ENCODE assay signal across 17 mouse cellular contexts in genomic region chrX:93862525-93863086, GRCm38 (mm10). TPM values are rescaled to one million over a fixed set of nuclear protein-coding genes. Genes with fewer than 3 reads are reported as not detected.
DNase-seq lines count a peak whose midpoint lies in the region; ATAC-seq and TF ChIP-seq lines count a peak whose summit lies in the region.
"Had no signal": no experiment of that assay in that cellular context is flagged by ENCODE, and none has a peak within 500 bp of the region (broad histone marks: within the 10 kb centered on the region; RNA-seq: fewer than 3 reads in every experiment).

No protein-coding gene starts in this region.

- peak; percentile 76 for ATAC-seq in lung, postnatal 0 days
- 0 out of 2 replicates have a peak, but pooled peaks have one; percentile 46 for ATAC-seq in neutrophil, adult 5-6 weeks (ENCODE audit: extremely low read depth, insufficient number of reproducible peaks, low FRiP score, poor library complexity, severe bottlenecking)
- ATAC-seq: forebrain, embryonic 15.5 days had no signal

- no peak overlapping the region for H3K27ac ChIP-seq in lung, postnatal 0 days (ENCODE audit: low read length)
- H3K27ac ChIP-seq: forebrain, embryonic 15.5 days; limb, embryonic 12.5 days had no signal

- no peaks in the 10 kb centered on the region for H3K27me3 ChIP-seq in lung, postnatal 0 days (replicated peaks; ENCODE audit: insufficient read depth, low read length)
- H3K27me3 ChIP-seq: forebrain, embryonic 15.5 days had no signal

- no peak overlapping the region for H3K4me2 ChIP-seq in lung, postnatal 0 days (replicated peaks; ENCODE audit: low read depth, low read length)
- H3K4me2 ChIP-seq: forebrain, embryonic 15.5 days; heart, embryonic 11.5 days; limb, embryonic 12.5 days had no signal

- no peaks in the 10 kb centered on the region for H3K4me1 ChIP-seq in lung, postnatal 0 days (ENCODE audit: insufficient read depth, low read depth, low read length)
- no peaks in the 10 kb centered on the region for H3K4me1 ChIP-seq in lung, adult 2 months (ENCODE audit: control insufficient read depth, insufficient read depth, low read length)
- H3K4me1 ChIP-seq: forebrain, embryonic 15.5 days; limb, embryonic 12.5 days had no signal

- H3K9ac ChIP-seq in lung, postnatal 0 days (replicated peaks; ENCODE audit: low read depth) = no peak overlapping the region
- H3K9ac ChIP-seq: forebrain, embryonic 15.5 days; limb, embryonic 12.5 days had no signal

- no peaks in the 10 kb centered on the region for H3K9me3 ChIP-seq in lung, postnatal 0 days (ENCODE audit: low read length)
- H3K9me3 ChIP-seq: forebrain, embryonic 15.5 days; limb, embryonic 12.5 days had no signal

- intact Hi-C loops in left cerebral cortex, postnatal 10 days (cut with DNase I) = no loop called here

- no peaks in the 10 kb centered on the region for H3K36me3 ChIP-seq in lung, postnatal 0 days (ENCODE audit: insufficient read depth, low read length)
- H3K36me3 ChIP-seq: forebrain, embryonic 15.5 days; limb, embryonic 12.5 days had no signal

- 50% methylated on average over 4 of the region's 4 CpGs for WGBS in lung, postnatal 0 days
- 56% methylated on average over 4 of the region's 4 CpGs for WGBS in lung, adult 2 months

- no peak for TF ChIP-seq POLR2A in lung, adult 2 months (IDR thresholded peaks at IDR 0.05; ENCODE audit: borderline replicate concordance, extremely low read depth, low read depth, low read length)

- TF ChIP-seq CTCF in lung, postnatal 0 days (IDR thresholded peaks at IDR 0.05) = no peak
- no peak for TF ChIP-seq CTCF in lung, adult 2 months (IDR thresholded peaks at IDR 0.05; ENCODE audit: insufficient read depth, low read length)

- no peak for TF ChIP-seq EP300 in lung, postnatal 0 days (IDR thresholded peaks at IDR 0.05)

- H3K4me3 ChIP-seq in lung, postnatal 0 days (ENCODE audit: low read depth, low read length) = no peak overlapping the region
- H3K4me3 ChIP-seq in lung, adult 2 months (replicated peaks; ENCODE audit: extremely low read depth, low read depth, low read length) = no peak overlapping the region
- H3K4me3 ChIP-seq: forebrain, embryonic 15.5 days; limb, embryonic 12.5 days had no signal

- peak; percentile 60 for DNase-seq in lung, postnatal 0 days (ENCODE audit: low spot score)
- DNase-seq in lung, adult 2 months = no peak
- DNase-seq in MEL-GATA-1-ER (ENCODE audit: extremely low read depth, low read depth) = peak; percentile 36
- peak; percentile 74 for DNase-seq in gonadal fat pad, adult 2 months (ENCODE audit: low read depth)
- no peak for DNase-seq in left cerebral cortex, postnatal 10 days (ENCODE audit: extremely low spot score in 1 of 2, low spot score in 2 of 2)
- DNase-seq in left cerebral cortex, adult 8-10 months (ENCODE audit: low spot score in 2 of 2) = no peak
- DNase-seq: adrenal gland, postnatal 36 days; cerebellum, adult 11 months; gastrocnemius, postnatal 10 days; heart, postnatal 36 days; kidney, postnatal 10 days; right cerebral cortex, postnatal 14 days; thymus, postnatal 4 days had no signal

RNA-seq across cellular contexts. Expression of gene Pdk3, which starts 30.6 kb away (rescaled TPM):
- polyA plus RNA-seq in lung, postnatal 0 days (2015; fragmentation: Nextera tagmentation; extraction: Ambion mirVana) = 29.8 and 30.1 TPM in 2 replicates
- polyA plus RNA-seq in lung, adult 2 months (2012; rRNA removed) = 12.9 and 15.2 TPM in 2 replicates
- 15.5 and 15.7 TPM in 2 replicates for polyA plus RNA-seq in gonadal fat pad, adult 2 months (2012; rRNA removed)
- total RNA-seq in neutrophil, adult 5-6 weeks (2017) = 15.8 and 16.8 TPM in 2 replicates
- total RNA-seq in left cerebral cortex, postnatal 10 days (2021) = 10 to 100 TPM; 26.7 to 30.0 TPM
- total RNA-seq in left cerebral cortex, adult 8-10 months (2022) = 10 to 100 TPM; 37.1 to 48.8 (median 44.1) TPM

Comparison
In these comparisons a context has a peak if more than half of its experiments do, and no peak if none do; other contexts are left out.
1. DNase-seq: peak in lung, postnatal 0 days (single experiment), MEL-GATA-1-ER (single experiment) and gonadal fat pad, adult 2 months (single experiment); none in lung, adult 2 months (single experiment), left cerebral cortex, postnatal 10 days (0 of 2) and left cerebral cortex, adult 8-10 months (0 of 2).